Mouse (Mus musculus): Measurements from ENCODE around the gene Pja2. TPM values are rescaled to one million over a fixed set of nuclear protein-coding genes. Genes with fewer than 3 reads are reported as not detected.

Gene Pja2
- 10 to 100 TPM; 25.7 to 36.1 TPM for polyA plus RNA-seq (2017; shearing (Covaris generic))

DNA sequence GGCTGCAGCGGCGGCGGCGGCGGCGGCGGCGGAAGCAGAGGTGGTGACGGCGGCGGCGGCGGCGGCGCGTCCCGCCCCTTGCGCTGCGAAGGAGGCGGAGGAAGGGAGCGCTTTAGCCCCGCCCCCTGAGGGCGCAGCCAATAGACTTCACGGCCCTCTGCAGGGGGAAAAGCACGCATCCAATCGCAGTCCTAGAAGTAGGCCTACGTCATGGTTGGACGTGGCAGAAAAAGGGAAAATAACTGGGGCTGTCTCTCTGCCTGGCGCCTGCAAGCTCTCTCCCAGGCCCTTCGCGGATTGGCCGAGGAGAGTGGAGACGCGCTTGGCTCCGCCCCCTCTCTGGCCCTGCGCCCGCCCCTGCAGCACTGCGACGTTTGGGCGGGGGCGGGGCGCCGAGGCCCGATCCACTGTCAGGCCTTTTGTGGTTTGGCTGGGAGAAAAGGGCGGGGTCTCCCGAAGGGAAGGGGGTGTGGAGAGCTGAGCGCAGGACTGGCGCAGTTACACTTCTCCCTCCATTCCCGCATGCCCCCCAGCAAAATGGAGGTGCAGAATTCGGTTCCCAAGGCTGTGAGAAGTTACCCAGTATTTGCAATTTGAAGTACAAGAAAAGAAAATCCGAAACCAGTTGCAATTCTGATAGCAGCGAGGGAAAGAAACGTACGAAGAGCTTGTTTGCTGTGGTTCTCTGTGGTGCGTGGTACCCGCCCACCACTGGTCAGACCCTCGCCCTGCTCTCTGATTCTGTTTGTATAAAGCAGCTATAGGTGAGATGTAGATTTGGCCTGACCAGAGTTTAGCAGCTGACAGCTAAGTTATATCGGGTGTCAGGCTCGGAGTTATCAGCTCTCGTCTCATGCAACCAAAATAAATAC, at the start of gene Pja2:
Pja2 (minus strand) TSS at position 19 of the 872 bp plus-strand sequence.

Measured in inflammation-experienced regulatory T-cells (primary cell).